8 mouse cellular contexts compared by ENCODE assay signal in genomic region chr16:35061017-35061416, GRCm38 (mm10). TPM values are rescaled to one million over a fixed set of nuclear protein-coding genes. Genes with fewer than 3 reads are reported as not detected.
DNase-seq lines count a peak whose midpoint lies in the region.

No protein-coding gene starts in this region.

- DNase-seq in cerebellum, postnatal 10 days = peak; percentile 67 to 68
- no peak for DNase-seq in cerebellum, adult 9-11 months
- peak; percentile 36 for DNase-seq in layer of hippocampus, adult 11-12 months (ENCODE audit: low spot score)
- DNase-seq in layer of hippocampus, adult 8-10 months (ENCODE audit: low spot score in 2 of 2) = no peak
- DNase-seq in thymus, postnatal 25 days = peak; percentile 7
- DNase-seq in thymus, postnatal 0 days (ENCODE audit: low spot score) = no peak
- no peak for DNase-seq in Muller cell, postnatal 12 days (ENCODE audit: inconsistent ontology term)
- DNase-seq in c-Kit-positive CD71-positive TER-119-positive erythroid progenitor cells, embryonic 14.5 days (ENCODE audit: low spot score) = no peak

RNA-seq across cellular contexts. Expression of gene Hacd2, which starts 38.8 kb away (rescaled TPM):
- 10 to 100 TPM; 40.4 to 48.4 (median 43.5) TPM for total RNA-seq in layer of hippocampus, adult 8-10 months (2022)
- polyA plus RNA-seq in thymus, postnatal 0 days (2015; fragmentation: Nextera tagmentation; extraction: Ambion mirVana) = 46.7 and 53.7 TPM in 2 replicates

Comparison
In these comparisons a context has a peak if more than half of its experiments do, and no peak if none do; other contexts are left out.
1. DNase-seq: peak in cerebellum, postnatal 10 days (2 of 2), layer of hippocampus, adult 11-12 months (single experiment) and thymus, postnatal 25 days (single experiment); none in cerebellum, adult 9-11 months (single experiment), layer of hippocampus, adult 8-10 months (0 of 2), thymus, postnatal 0 days (single experiment), Muller cell, postnatal 12 days (single experiment) and c-Kit-positive CD71-positive TER-119-positive erythroid progenitor cells, embryonic 14.5 days (single experiment).